Mouse (Mus musculus): ENCODE results near the gene Me1. TPM values are rescaled to one million over a fixed set of nuclear protein-coding genes. Genes with fewer than 3 reads are reported as not detected.

The Me1 gene
- polyA plus RNA-seq, 1 experiment = 5.0 TPM

DNA sequence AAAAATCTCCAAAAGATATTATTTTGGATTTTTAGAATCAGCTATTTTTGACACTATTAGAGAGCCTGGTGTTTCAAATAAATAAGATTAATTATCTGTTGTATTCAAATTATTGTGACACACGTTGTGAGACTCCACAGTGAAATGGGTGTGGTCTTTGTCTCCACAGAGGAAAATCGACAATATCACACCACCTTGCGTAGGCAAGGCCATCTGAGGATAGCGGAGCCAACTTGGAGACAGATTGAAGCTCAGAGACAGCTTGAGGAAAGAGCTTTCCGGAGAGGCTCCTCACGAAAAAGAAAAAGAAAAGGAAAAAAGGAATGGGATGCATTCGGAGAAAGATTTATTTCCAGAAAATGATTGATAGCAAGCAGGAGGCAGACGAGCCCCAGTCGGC is 39.0 kb upstream of the Me1 start:
- H3K27me3 ChIP-seq (ENCODE audit: control insufficient read depth, insufficient read depth, low read length) = no peaks in the 10 kb centered on the region
- no peaks in the 10 kb centered on the region for H3K36me3 ChIP-seq (ENCODE audit: control insufficient read depth, insufficient read depth, low read length)
- H3K27ac ChIP-seq (ENCODE audit: insufficient read depth, low read depth, low read length) = no peak overlapping the region
- WGBS = 32% methylated on average over 9 of the region's 9 CpGs
- peaks cover 5% of the 10 kb centered on the region for H3K4me1 ChIP-seq (ENCODE audit: control insufficient read depth, insufficient read depth, insufficient read length, low read length)
- no peak overlapping the region for H3K4me3 ChIP-seq (ENCODE audit: low read depth, low read length)
- TF ChIP-seq POLR2A (IDR thresholded peaks at IDR 0.05; ENCODE audit: low read depth, low read length) (no peak), CTCF (IDR thresholded peaks at IDR 0.05; ENCODE audit: extremely low read depth, insufficient read length, insufficient replicate concordance, low read depth, low read length) (no peak)

DNA sequence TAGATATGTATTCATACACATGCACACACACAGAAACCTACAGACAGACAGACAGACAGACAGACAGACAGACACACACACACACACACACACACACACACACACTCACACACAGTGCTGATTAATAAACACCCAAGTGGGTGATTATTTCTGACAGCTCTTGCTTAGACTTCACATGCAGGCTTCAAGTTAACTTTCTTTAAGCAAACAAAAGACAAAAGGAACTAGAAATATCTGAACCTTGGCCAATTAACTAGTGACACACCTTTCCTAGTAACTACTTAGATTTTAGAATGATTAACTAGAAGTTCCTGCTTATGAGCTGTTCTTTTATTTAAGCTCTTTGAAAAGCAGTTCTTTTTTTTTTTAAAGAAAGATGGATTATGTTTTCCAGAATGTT is 38.6 kb upstream of the Me1 start:
- Histone ChIP-seq H3K4me3 (ENCODE audit: low read depth, low read length) (no peak overlapping the region), H3K4me1 (ENCODE audit: control insufficient read depth, insufficient read depth, insufficient read length, low read length) (peaks cover 5% of the 10 kb centered on the region), H3K27ac (ENCODE audit: insufficient read depth, low read depth, low read length) (no peak overlapping the region), H3K27me3 (ENCODE audit: control insufficient read depth, insufficient read depth, low read length) (no peaks in the 10 kb centered on the region), H3K36me3 (ENCODE audit: control insufficient read depth, insufficient read depth, low read length) (no peaks in the 10 kb centered on the region)
- TF ChIP-seq CTCF (IDR thresholded peaks at IDR 0.05; ENCODE audit: extremely low read depth, insufficient read length, insufficient replicate concordance, low read depth, low read length) (no peak), POLR2A (IDR thresholded peaks at IDR 0.05; ENCODE audit: low read depth, low read length) (no peak)

GRCm38 (mm10) chr9:86729811-86730210 is 34.1 kb upstream of the Me1 start:
- TF ChIP-seq POLR2A (IDR thresholded peaks at IDR 0.05; ENCODE audit: low read depth, low read length) = no peak
- TF ChIP-seq CTCF (IDR thresholded peaks at IDR 0.05; ENCODE audit: extremely low read depth, insufficient read length, insufficient replicate concordance, low read depth, low read length) = no peak
- Histone ChIP-seq H3K27me3 (ENCODE audit: control insufficient read depth, insufficient read depth, low read length) (no peaks in the 10 kb centered on the region), H3K4me3 (ENCODE audit: low read depth, low read length) (no peak overlapping the region), H3K4me1 (ENCODE audit: control insufficient read depth, insufficient read depth, insufficient read length, low read length) (peaks cover 4% of the 10 kb centered on the region; the same call in 1 of the 2 replicates), H3K36me3 (ENCODE audit: control insufficient read depth, insufficient read depth, low read length) (no peaks in the 10 kb centered on the region), H3K27ac (ENCODE audit: insufficient read depth, low read depth, low read length) (no peak overlapping the region)
- WGBS = 91% methylated on average over 3 of the region's 3 CpGs

- no peak overlapping the region for H3K27ac ChIP-seq (ENCODE audit: insufficient read depth, low read depth, low read length)
- H3K27me3 ChIP-seq (ENCODE audit: control insufficient read depth, insufficient read depth, low read length) = no peaks in the 10 kb centered on the region
- H3K4me1 ChIP-seq (ENCODE audit: control insufficient read depth, insufficient read depth, insufficient read length, low read length) = peaks cover 2% of the 10 kb centered on the region; the same call in 1 of the 2 replicates
- no peak overlapping the region for H3K4me3 ChIP-seq (ENCODE audit: low read depth, low read length)
- TF ChIP-seq POLR2A (IDR thresholded peaks at IDR 0.05; ENCODE audit: low read depth, low read length) (no peak), CTCF (IDR thresholded peaks at IDR 0.05; ENCODE audit: extremely low read depth, insufficient read length, insufficient replicate concordance, low read depth, low read length) (no peak)
- 29% methylated on average over 1 of the region's 1 CpGs for WGBS
- no peaks in the 10 kb centered on the region for H3K36me3 ChIP-seq (ENCODE audit: control insufficient read depth, insufficient read depth, low read length)
These were observed 33.3 kb upstream of the Me1 start for GRCm38 (mm10) chr9:86729084-86729483.

- no peak overlapping the region for H3K27ac ChIP-seq (ENCODE audit: insufficient read depth, low read depth, low read length)
These were observed 32.6 kb upstream of the Me1 start for GRCm38 (mm10) chr9:86728214-86728814.

GRCm38 (mm10) chr9:86726381-86726720 is 30.6 kb upstream of the Me1 start:
- no peaks in the 10 kb centered on the region for H3K27me3 ChIP-seq (ENCODE audit: control insufficient read depth, insufficient read depth, low read length)
- WGBS = 90% methylated on average over 5 of the region's 5 CpGs
- H3K36me3 ChIP-seq (ENCODE audit: control insufficient read depth, insufficient read depth, low read length) = no peaks in the 10 kb centered on the region
- no peak overlapping the region for H3K27ac ChIP-seq (ENCODE audit: insufficient read depth, low read depth, low read length)
- no peak overlapping the region for H3K4me3 ChIP-seq (ENCODE audit: low read depth, low read length)
- TF ChIP-seq CTCF (IDR thresholded peaks at IDR 0.05; ENCODE audit: extremely low read depth, insufficient read length, insufficient replicate concordance, low read depth, low read length) = no peak
- TF ChIP-seq POLR2A (IDR thresholded peaks at IDR 0.05; ENCODE audit: low read depth, low read length) = no peak
- peaks cover 2% of the 10 kb centered on the region; the same call in 1 of the 2 replicates for H3K4me1 ChIP-seq (ENCODE audit: control insufficient read depth, insufficient read depth, insufficient read length, low read length)

More at GRCm38 (mm10) chr9:86728214-86728814, 32.6 kb upstream of the Me1 start:
- WGBS = 54% methylated on average over 10 of the region's 10 CpGs
- Histone ChIP-seq H3K36me3 (ENCODE audit: control insufficient read depth, insufficient read depth, low read length) (no peaks in the 10 kb centered on the region), H3K4me3 (ENCODE audit: low read depth, low read length) (no peak overlapping the region), H3K27me3 (ENCODE audit: control insufficient read depth, insufficient read depth, low read length) (no peaks in the 10 kb centered on the region), H3K4me1 (ENCODE audit: control insufficient read depth, insufficient read depth, insufficient read length, low read length) (peaks cover 2% of the 10 kb centered on the region; the same call in 1 of the 2 replicates)
- TF ChIP-seq POLR2A (IDR thresholded peaks at IDR 0.05; ENCODE audit: low read depth, low read length) (no peak), CTCF (IDR thresholded peaks at IDR 0.05; ENCODE audit: extremely low read depth, insufficient read length, insufficient replicate concordance, low read depth, low read length) (no peak)

DNA sequence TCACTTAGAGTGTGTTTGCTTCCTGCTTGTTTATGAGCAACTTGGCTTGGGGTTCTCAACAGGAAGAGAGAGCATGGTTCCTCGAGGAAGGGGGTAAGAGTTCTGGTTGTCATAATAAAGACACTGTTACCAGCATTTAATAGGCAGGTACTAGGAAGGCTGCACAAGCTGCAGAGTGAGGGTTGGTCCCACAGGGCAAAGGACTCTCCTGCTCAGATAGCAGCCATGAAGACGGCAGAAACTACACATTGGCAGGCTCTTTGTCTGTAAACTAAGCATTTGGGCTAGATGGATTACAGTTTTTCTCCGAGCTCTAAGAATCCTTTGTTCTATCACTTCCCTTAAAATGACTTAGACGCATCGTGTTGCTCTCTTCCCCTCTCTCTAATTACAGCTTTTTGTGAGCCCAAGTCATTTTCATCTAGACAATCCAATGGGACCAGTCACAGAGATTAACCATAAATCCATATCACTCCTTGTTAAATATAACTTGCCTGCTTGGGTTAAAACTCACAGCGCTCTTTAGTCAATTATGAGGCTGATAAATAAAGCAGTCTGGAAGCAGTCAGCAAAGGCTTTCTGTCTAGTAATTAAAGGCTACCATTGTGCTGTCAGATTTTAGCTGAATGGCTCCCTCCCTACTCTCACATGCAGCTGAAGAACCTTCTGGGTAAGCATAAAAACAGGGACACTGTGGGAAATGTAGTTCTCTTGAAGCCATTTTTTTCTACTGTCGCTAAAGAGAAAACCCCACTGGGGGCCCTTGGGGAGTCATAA is 30.0 kb upstream of the Me1 start:
- Histone ChIP-seq H3K36me3 (ENCODE audit: control insufficient read depth, insufficient read depth, low read length) (no peaks in the 10 kb centered on the region), H3K27ac (ENCODE audit: insufficient read depth, low read depth, low read length) (no peak overlapping the region), H3K4me3 (ENCODE audit: low read depth, low read length) (no peak overlapping the region), H3K4me1 (ENCODE audit: control insufficient read depth, insufficient read depth, insufficient read length, low read length) (peaks cover 2% of the 10 kb centered on the region; the same call in 1 of the 2 replicates), H3K27me3 (ENCODE audit: control insufficient read depth, insufficient read depth, low read length) (no peaks in the 10 kb centered on the region)
- 51% methylated on average over 7 of the region's 7 CpGs for WGBS
- no peak for TF ChIP-seq CTCF (IDR thresholded peaks at IDR 0.05; ENCODE audit: extremely low read depth, insufficient read length, insufficient replicate concordance, low read depth, low read length)
- TF ChIP-seq POLR2A (IDR thresholded peaks at IDR 0.05; ENCODE audit: low read depth, low read length) = no peak

Measured in small intestine, adult 2 months (tissue).